Mouse (Mus musculus): Measurements from ENCODE around the gene Reep3.
A peak's percentile ranks its signal among the peaks of the same experiment; 100 is the strongest.
"Not testable (repeated sequence)": the region's sequence is repeated elsewhere in the genome, so short reads cannot be mapped to it uniquely, and the experiment has no call there.

The Reep3 gene

DNA sequence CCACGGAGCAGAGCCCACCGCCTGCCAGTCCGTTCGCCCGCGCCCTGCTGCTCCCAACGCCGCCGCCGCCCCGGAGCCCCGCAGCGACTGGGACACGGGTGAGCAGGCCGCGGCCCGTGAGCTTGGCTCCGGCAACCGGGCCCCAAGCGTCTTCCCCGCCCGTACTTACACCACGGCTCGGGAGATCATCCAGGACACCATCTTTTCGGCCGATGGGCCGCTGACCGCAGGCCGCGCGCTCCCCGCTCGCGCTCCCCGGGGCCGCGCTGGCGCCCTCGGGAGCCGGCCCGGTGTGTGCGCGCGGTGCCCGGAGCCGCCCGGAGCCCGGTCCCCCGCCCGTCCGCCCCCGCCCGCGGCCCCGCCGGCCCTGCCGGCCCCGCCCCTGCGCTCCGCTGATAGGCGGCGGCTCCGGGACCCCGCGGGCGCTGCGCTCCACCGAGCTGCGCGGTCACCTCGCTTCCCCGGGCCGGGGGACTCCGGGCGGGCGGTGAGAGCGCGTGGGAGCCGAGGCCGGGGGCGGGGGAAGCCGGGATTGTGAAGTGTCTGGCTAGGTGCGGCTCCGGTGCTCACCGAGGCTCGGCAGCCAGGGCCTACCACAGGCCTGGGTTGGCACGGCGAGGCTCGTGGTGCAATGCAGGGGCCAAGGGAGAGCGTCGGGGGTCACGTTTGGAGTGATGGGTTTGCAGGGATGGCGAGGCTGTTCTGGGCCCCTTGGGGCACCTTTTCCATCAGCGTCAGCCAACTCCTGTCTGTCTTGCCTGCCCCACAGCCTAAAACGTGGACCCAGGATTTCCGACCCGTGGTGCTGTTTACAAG lies at the start of gene Reep3:
Gene Reep3 (minus strand): TSS at position 325 of the 816 bp plus-strand sequence.
- DNase-seq (ENCODE audit: low spot score in 2 of 2): peak; percentile 57 to 70

GRCm38 (mm10) chr10:67145623-67146022 lies 48.9 kb upstream of the Reep3 start:
- no peak for DNase-seq (ENCODE audit: low spot score in 2 of 2)

DNA sequence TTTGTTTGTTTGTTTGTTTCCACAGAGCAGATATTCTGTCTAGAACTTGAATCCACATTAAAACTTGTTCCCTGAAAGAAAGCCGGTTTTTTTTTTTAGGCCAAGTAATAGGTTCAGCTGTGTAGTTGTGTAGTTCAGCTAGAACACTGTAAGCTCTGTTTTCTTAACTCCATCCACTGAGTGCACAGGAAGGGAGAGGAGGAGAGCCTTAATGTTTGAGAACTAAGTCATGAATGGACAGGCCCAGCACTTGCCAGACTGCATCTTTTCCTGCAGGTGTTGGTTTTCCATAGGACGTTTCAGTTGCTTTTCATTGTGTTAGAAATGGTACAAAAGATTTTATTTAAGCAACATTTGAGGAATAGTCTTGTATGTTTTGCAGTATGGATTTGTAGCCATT lies 47.5 kb upstream of the Reep3 start:
- no peak for DNase-seq (ENCODE audit: low spot score in 2 of 2)

GRCm38 (mm10) chr10:67143661-67144060 lies 46.9 kb upstream of the Reep3 start:
- DNase-seq (ENCODE audit: low spot score in 2 of 2): no peak

DNA sequence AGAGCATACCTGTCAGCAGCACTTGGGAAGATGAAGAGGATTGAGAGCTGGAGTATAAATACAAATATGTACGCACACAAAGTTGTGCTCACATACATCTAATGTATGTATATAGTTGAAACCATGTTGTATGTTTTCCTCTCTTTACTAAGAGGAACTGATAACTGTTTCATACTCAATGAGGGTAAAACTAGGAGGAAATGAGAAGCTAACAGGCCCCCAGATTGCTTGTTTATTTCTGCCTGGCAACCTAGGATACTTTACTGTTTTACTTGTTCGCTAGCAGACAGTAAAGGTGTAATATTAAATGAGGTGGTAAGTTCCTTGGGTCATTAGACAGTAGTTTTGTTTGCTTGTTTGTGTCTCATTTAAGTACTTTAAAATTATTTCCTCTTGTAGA lies 40.7 kb upstream of the Reep3 start:
- no peak for DNase-seq (ENCODE audit: low spot score in 2 of 2)

DNA sequence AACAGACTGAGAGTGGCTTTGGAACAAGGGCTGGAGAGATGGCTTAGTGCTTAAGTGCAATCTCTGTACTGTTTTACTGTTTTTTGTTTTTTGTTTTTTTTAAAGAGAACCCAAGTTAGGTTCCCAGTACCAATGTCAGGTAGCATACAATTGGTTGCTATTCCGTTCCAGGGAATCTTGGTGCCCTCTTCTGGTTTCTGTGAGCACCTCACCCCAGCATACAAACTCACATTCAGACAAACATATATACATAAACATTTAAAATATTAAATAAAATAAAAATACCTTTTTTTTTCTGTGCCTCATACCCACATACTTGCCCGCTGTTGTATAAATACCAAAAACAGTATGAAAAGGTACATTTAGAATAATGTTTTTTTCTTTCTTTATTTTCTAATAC lies 37.6 kb upstream of the Reep3 start:
- no peak for DNase-seq (ENCODE audit: low spot score in 2 of 2)

DNA sequence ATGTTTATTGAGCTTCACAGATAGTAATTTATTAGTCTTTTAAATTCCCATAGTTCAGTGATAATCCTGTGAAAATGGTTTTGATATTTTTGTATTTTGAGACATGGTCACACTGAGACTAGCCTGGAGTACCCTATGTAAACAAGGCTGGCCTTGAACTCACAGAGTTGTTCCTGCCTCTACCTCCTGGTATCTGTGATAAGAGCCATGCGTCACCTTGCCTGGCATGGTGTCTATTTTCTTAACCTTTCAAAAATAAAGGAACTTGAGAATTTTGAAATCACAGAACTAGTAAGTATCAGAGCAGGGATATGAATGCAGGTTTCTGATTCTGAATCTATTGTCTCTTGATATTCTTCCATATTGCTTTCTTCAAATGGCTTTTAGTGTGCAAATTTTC lies 35.0 kb upstream of the Reep3 start:
- no peak for DNase-seq (ENCODE audit: low spot score in 2 of 2)

- peak in 1 of 2 experiments; percentile 36 for DNase-seq (ENCODE audit: low spot score in 2 of 2)
These were observed 32.8 kb upstream of the Reep3 start for GRCm38 (mm10) chr10:67129531-67129930.

GRCm38 (mm10) chr10:67126859-67127758 lies 30.4 kb upstream of the Reep3 start:
- peak in 1 of 2 experiments; percentile 47 for DNase-seq (ENCODE audit: low spot score in 2 of 2)

- peak in 1 of 2 experiments; percentile 37 for DNase-seq (ENCODE audit: low spot score in 2 of 2)
These were observed 29.5 kb upstream of the Reep3 start for GRCm38 (mm10) chr10:67126061-67126858.

DNA sequence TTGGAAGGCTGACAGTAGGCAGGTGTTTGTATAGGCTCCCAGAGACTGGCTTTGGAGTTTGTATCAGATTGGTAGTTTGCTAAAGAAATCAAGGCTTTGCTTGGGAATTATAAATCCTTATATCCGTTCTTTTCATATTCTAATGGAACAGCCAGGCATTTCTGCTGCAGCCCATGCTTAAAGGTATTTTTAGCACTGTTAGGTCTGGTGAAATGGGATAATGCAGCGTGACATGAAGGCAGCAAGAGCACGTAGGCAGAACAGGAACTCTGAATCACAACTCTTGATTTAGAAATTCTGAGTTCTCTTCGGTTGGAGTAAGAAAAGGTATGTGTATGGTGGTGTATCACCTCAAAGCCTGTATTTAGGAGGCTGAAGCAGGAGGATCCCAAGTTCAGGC lies 27.4 kb upstream of the Reep3 start:
- DNase-seq (ENCODE audit: low spot score in 2 of 2): no peak

DNA sequence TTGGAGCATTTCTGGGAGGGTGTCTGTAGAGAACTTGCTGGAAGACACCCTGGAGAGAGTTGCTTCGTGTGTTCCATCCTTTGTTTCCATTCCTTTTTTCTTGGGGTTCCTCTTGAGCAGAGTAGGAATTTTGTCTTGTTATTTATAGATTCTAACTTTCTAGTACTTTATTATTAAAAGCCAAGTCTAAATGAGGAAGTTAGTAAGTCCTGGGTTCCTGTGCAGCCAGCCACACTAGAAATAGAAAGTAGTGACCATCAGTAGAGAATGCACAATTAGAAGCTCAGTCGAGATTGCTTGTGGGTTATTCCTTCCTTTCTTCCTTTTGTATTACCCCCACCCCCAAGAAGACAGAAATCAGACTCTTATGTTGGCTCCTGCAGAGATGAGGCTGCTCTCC lies 27.0 kb upstream of the Reep3 start:
- no peak for DNase-seq (ENCODE audit: low spot score in 2 of 2)

- no peak for DNase-seq (ENCODE audit: low spot score in 2 of 2)
These were observed 23.9 kb upstream of the Reep3 start for GRCm38 (mm10) chr10:67120640-67121039.

DNA sequence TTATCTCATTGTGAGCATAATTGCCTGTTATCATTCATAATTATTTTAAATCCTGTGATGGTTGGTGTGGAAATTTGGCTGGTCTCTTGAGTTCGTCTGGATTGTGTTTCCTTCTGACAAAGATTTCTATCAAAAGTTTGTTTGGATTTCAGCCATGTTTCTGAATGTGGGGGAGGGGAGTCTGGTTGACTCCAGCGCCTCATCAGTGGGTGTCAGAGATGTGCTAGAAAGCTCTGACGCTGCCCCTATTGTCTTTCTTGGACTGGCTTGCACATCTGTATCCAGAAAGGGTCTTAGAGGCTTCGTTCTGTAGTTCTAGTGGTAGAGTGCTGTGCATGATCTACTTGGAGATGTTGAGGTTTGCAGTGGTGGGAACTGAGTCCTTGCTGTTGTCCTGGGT lies 23.4 kb upstream of the Reep3 start:
- no peak for DNase-seq (ENCODE audit: low spot score in 2 of 2)

GRCm38 (mm10) chr10:67119291-67119690 lies 22.5 kb upstream of the Reep3 start:
- DNase-seq (ENCODE audit: low spot score in 2 of 2): no peak

DNA sequence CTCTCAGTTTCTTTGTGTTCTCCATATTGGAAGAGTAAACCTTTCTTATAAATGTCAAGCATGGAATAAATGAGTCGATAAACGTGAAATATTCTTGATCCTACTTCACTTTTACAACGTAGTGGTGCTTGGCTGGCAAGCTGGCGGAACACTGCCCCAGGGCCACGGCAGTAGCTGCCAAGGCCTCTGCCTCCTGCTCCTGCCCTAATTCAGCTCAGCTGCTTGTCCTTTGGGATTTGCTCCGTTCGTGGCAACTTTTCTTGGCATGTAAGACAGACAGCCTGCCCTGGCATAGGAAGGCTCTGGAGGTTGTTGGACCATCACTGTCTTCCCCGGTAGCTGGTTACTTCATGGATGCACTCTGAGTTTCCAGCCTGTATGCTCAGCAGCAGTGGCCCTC lies 19.5 kb upstream of the Reep3 start:
- no peak for DNase-seq (ENCODE audit: low spot score in 2 of 2)

GRCm38 (mm10) chr10:67115666-67116091 lies 18.9 kb upstream of the Reep3 start:
- no peak for DNase-seq (ENCODE audit: low spot score in 2 of 2)

DNA sequence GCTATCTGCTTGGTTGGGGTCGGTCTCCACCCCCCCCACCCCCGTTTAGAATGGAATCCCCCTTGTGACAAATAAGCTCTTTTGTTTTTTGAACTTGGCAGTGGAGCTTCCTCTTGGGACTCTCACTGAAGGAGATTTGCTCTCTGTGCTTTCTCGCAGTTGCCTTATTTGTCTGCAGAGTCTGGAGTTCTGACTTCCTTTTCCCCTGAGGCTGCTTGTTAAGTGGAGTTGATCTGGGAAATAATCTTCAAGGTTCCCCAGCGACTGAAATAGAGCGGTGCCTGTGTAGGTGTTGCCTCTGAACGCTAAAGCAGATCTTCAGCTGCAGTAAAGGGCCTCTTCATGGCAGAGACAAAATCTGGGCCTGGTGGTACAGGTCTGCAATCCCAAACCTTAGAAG lies 18.4 kb upstream of the Reep3 start:
- no peak for DNase-seq (ENCODE audit: low spot score in 2 of 2)

- no peak for DNase-seq (ENCODE audit: low spot score in 2 of 2)
These were observed 17.1 kb upstream of the Reep3 start for GRCm38 (mm10) chr10:67113833-67114232.

DNA sequence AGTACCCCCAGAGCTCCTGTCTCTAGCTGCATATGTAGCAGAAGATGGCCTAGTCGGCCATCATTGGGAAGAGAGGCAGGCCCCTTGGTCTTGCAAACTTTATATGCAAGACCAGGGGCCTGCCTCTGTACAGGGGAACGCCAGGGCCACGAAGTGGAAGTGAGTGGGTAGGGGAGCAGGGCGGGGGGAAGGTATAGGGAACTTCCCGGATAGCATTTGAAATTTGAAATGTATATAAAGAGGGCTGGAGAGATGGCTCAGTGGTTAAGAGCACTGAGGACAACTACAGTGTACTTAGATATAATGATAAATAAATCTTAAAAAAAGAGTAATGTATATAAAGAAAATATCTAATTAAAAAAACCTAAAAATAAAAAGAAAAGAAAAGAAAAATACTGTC lies 16.2 kb upstream of the Reep3 start:
- DNase-seq (ENCODE audit: low spot score in 2 of 2): not testable (repeated sequence)

DNA sequence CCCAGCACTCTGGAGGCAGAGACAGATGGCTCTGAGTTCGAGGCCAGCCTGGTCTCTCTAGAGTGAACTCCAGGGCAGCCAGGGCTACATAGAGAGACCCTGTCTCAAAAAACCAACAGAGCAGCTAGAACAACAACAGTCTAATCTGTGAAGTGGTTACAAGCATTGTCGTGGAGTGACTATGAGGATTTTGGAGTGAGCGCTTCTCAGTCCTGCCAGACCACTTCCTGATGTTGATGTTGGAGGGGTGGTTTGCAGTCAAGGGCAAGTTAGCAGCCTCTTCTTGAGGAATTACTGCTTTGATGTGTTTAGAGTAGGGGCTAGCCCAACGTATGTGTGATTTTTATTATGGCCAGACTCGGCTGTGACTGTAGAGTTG lies 15.0 kb upstream of the Reep3 start:
- DNase-seq (ENCODE audit: low spot score in 2 of 2): no peak
